24 mouse cellular contexts compared by ENCODE assay signal in genomic region chr7:37818631-37819340, GRCm38 (mm10). TPM values are rescaled to one million over a fixed set of nuclear protein-coding genes. Genes with fewer than 3 reads are reported as not detected.
DNase-seq lines count a peak whose midpoint lies in the region; ATAC-seq and TF ChIP-seq lines count a peak whose summit lies in the region.
"Had no signal": no experiment of that assay in that cellular context is flagged by ENCODE, and none has a peak within 500 bp of the region (broad histone marks: within the 10 kb centered on the region; RNA-seq: fewer than 3 reads in every experiment).

No protein-coding gene starts in this region.

- no peak for TF ChIP-seq EP300 in heart, adult 2 months (IDR thresholded peaks at IDR 0.05; ENCODE audit: insufficient read depth, low read depth, low read length)
- TF ChIP-seq EP300 in liver, postnatal 0 days (IDR thresholded peaks at IDR 0.05; ENCODE audit: low read depth), result no peak

- no peak overlapping the region for H3K4me2 ChIP-seq in forebrain, embryonic 11.5 days (ENCODE audit: low read depth, low read length, severe bottlenecking)
- H3K4me2 ChIP-seq in liver, embryonic 11.5 days, result no peak overlapping the region
- no peak overlapping the region for H3K4me2 ChIP-seq in liver, postnatal 0 days (ENCODE audit: low read depth, low read length)

- no peak overlapping the region for H3K4me3 ChIP-seq in forebrain, embryonic 11.5 days (ENCODE audit: low read depth, low read length)
- no peak overlapping the region for H3K4me3 ChIP-seq in forebrain, embryonic 10.5 days
- no peak overlapping the region for H3K4me3 ChIP-seq in heart, adult 2 months
- H3K4me3 ChIP-seq in heart, embryonic 10.5 days, result no peak overlapping the region
- H3K4me3 ChIP-seq in liver, embryonic 11.5 days (ENCODE audit: low read depth, low read length), result no peak overlapping the region
- H3K4me3 ChIP-seq in liver, postnatal 0 days (ENCODE audit: low read depth, low read length), result no peak overlapping the region

- H3K9ac ChIP-seq in forebrain, embryonic 11.5 days (ENCODE audit: low read length), result no peak overlapping the region
- no peak overlapping the region for H3K9ac ChIP-seq in heart, adult 2 months (ENCODE audit: low read depth, low read length)
- no peak overlapping the region for H3K9ac ChIP-seq in liver, embryonic 11.5 days (ENCODE audit: low read depth, low read length)
- H3K9ac ChIP-seq in liver, postnatal 0 days (replicated peaks), result no peak overlapping the region

- DNase-seq in forebrain, embryonic 11.5 days (ENCODE audit: low spot score), result peak; percentile 13
- DNase-seq in forebrain, embryonic 10.5 days (ENCODE audit: extremely low spot score, low spot score), result no peak
- peak; percentile 88 for DNase-seq in heart, adult 11 months
- no peak for DNase-seq in heart, adult 2 months
- DNase-seq in heart, embryonic 10.5 days (ENCODE audit: low spot score), result peak; percentile 67
- no peak for DNase-seq in heart, postnatal 36 days
- DNase-seq in liver, embryonic 11.5 days (ENCODE audit: low spot score), result peak; percentile 11
- no peak for DNase-seq in liver, postnatal 0 days
- DNase-seq: adrenal gland, adult 2 months; adrenal gland, adult 8-10 months; adrenal gland, postnatal 10 days; adrenal gland, postnatal 14 days; adrenal gland, postnatal 25 days; adrenal gland, postnatal 36 days; B cell, adult 2 months; cerebellum, adult 11 months; cerebellum, adult 11-12 months had no signal

- no peaks in the 10 kb centered on the region for H3K4me1 ChIP-seq in forebrain, embryonic 11.5 days (replicated peaks; ENCODE audit: control insufficient read depth, insufficient read depth, low read length)
- H3K4me1 ChIP-seq in forebrain, embryonic 10.5 days, result peaks cover 6% of the 10 kb centered on the region; the same call in 1 of the 2 replicates
- no peaks in the 10 kb centered on the region for H3K4me1 ChIP-seq in heart, adult 2 months (ENCODE audit: control insufficient read depth, insufficient read depth, low read length)
- H3K4me1 ChIP-seq in heart, embryonic 10.5 days, result peaks cover 10% of the 10 kb centered on the region; the same call in 1 of the 2 replicates
- H3K4me1 ChIP-seq in liver, embryonic 11.5 days (replicated peaks; ENCODE audit: control insufficient read depth, insufficient read depth, low read length), result peaks cover 6% of the 10 kb centered on the region
- no peaks in the 10 kb centered on the region for H3K4me1 ChIP-seq in liver, postnatal 0 days (ENCODE audit: insufficient read depth)

- no peaks in the 10 kb centered on the region for H3K36me3 ChIP-seq in forebrain, embryonic 11.5 days (ENCODE audit: control insufficient read depth, insufficient read depth, low read length)
- H3K36me3 ChIP-seq in forebrain, embryonic 10.5 days (replicated peaks), result no peaks in the 10 kb centered on the region
- H3K36me3 ChIP-seq in heart, adult 2 months (ENCODE audit: control insufficient read depth, insufficient read depth, low read length), result no peaks in the 10 kb centered on the region
- H3K36me3 ChIP-seq in heart, embryonic 10.5 days, result no peaks in the 10 kb centered on the region
- H3K36me3 ChIP-seq in liver, embryonic 11.5 days (ENCODE audit: control insufficient read depth, insufficient read depth, low read length), result no peaks in the 10 kb centered on the region
- H3K36me3 ChIP-seq in liver, postnatal 0 days (replicated peaks; ENCODE audit: insufficient read depth, low read length), result no peaks in the 10 kb centered on the region
- H3K36me3 ChIP-seq: G1E had no signal

- 86% methylated on average over 8 of the region's 8 CpGs for whole genome bisulfite sequencing in forebrain, embryonic 11.5 days
- WGBS in forebrain, embryonic 10.5 days, result 85% methylated on average over 8 of the region's 8 CpGs
- WGBS in heart, adult 2 months, result 85% methylated on average over 8 of the region's 8 CpGs
- 89% methylated on average over 8 of the region's 8 CpGs for WGBS in heart, embryonic 10.5 days
- WGBS in liver, embryonic 11.5 days, result 85% methylated on average over 8 of the region's 8 CpGs
- WGBS in liver, postnatal 0 days (ENCODE audit: insufficient replicate concordance), result 73% methylated on average over 8 of the region's 8 CpGs

- no peak for TF ChIP-seq POLR2A in heart, adult 2 months (IDR thresholded peaks at IDR 0.05; ENCODE audit: insufficient read depth, low read depth, low read length)

- H3K79me2 ChIP-seq in heart, adult 2 months (replicated peaks; ENCODE audit: control insufficient read depth, insufficient read depth, low read length), result no peaks in the 10 kb centered on the region

- ATAC-seq in forebrain, embryonic 11.5 days (replicated peaks; ENCODE audit: low FRiP score), result no peak
- ATAC-seq in liver, embryonic 11.5 days (replicated peaks; ENCODE audit: low FRiP score), result no peak
- no peak for ATAC-seq in liver, postnatal 0 days
- ATAC-seq: activated CD4-positive, CD25-positive, alpha-beta regulatory T cell, adult 4 months; CD4-positive, CD25-positive, alpha-beta regulatory T cell, adult 4 months; Patski had no signal

- no peak overlapping the region for H3K27ac ChIP-seq in forebrain, embryonic 11.5 days (ENCODE audit: low read depth, low read length)
- no peak overlapping the region for H3K27ac ChIP-seq in forebrain, embryonic 10.5 days
- no peak overlapping the region for H3K27ac ChIP-seq in heart, adult 2 months
- no peak overlapping the region for H3K27ac ChIP-seq in heart, embryonic 10.5 days
- no peak overlapping the region for H3K27ac ChIP-seq in liver, embryonic 11.5 days (ENCODE audit: low read depth, low read length)
- no peak overlapping the region for H3K27ac ChIP-seq in liver, postnatal 0 days (ENCODE audit: low read depth)

- H3K9me3 ChIP-seq in forebrain, embryonic 11.5 days (ENCODE audit: control insufficient read depth, low read length), result no peaks in the 10 kb centered on the region
- 0 out of 2 replicates have a peak, but pooled peaks cover 5% of the 10 kb centered on the region for H3K9me3 ChIP-seq in forebrain, embryonic 10.5 days
- H3K9me3 ChIP-seq in heart, embryonic 10.5 days, result no peaks in the 10 kb centered on the region
- H3K9me3 ChIP-seq in liver, embryonic 11.5 days (ENCODE audit: control insufficient read depth, low read length), result no peaks in the 10 kb centered on the region
- no peaks in the 10 kb centered on the region for H3K9me3 ChIP-seq in liver, postnatal 0 days (ENCODE audit: low read length)

- no peaks in the 10 kb centered on the region for H3K27me3 ChIP-seq in forebrain, embryonic 11.5 days (ENCODE audit: control insufficient read depth, insufficient read depth, low read length)
- no peaks in the 10 kb centered on the region for H3K27me3 ChIP-seq in forebrain, embryonic 10.5 days (ENCODE audit: poor library complexity, severe bottlenecking)
- no peaks in the 10 kb centered on the region for H3K27me3 ChIP-seq in heart, adult 2 months (ENCODE audit: control insufficient read depth, insufficient read depth, low read length)
- H3K27me3 ChIP-seq in heart, embryonic 10.5 days (ENCODE audit: insufficient read depth, poor library complexity, severe bottlenecking), result peaks cover 7% of the 10 kb centered on the region; the same call in 1 of the 2 replicates
- no peaks in the 10 kb centered on the region for H3K27me3 ChIP-seq in liver, embryonic 11.5 days (replicated peaks; ENCODE audit: control insufficient read depth, insufficient read depth, low read length)
- no peaks in the 10 kb centered on the region for H3K27me3 ChIP-seq in liver, postnatal 0 days (ENCODE audit: insufficient read depth, low read length)
- H3K27me3 ChIP-seq: CH12.LX had no signal

- no peak for TF ChIP-seq CTCF in heart, adult 2 months (IDR thresholded peaks at IDR 0.05)
- no peak for TF ChIP-seq CTCF in liver, postnatal 0 days (IDR thresholded peaks at IDR 0.05; ENCODE audit: low read depth)

- intact Hi-C loops in heart, adult 2 months (cut with DNase I), result no loop called here
- intact Hi-C loops in heart, postnatal 36 days (cut with DNase I), result no loop called here

RNA-seq across cellular contexts. Expression of gene Zfp536, which starts 45.3 kb away (rescaled TPM):
- 34.4 and 41.8 TPM in 2 replicates for polyA plus RNA-seq in forebrain, embryonic 11.5 days (2014; fragmentation: Nextera tagmentation; extraction: Ambion mirVana)
- 30.5 and 31.5 TPM in 2 replicates for polyA plus RNA-seq in forebrain, embryonic 10.5 days (2016; fragmentation: Nextera tagmentation; extraction: Ambion mirVana)
- 10 to 100 TPM in 1 of 2 experiments, 1 to 10 TPM in 1; 7.7 to 10.1 TPM for total RNA-seq in heart, adult 2 months (2021)
- polyA plus RNA-seq in heart, adult 2 months (2012; rRNA removed), result 3.1 and 3.8 TPM in 2 replicates
- 2.0 and 2.4 TPM in 2 replicates for polyA plus RNA-seq in heart, embryonic 10.5 days (2016; fragmentation: Nextera tagmentation; extraction: Ambion mirVana)
- 1 to 10 TPM; 5.7 to 8.2 TPM for total RNA-seq in heart, postnatal 36 days (2021)
- polyA plus RNA-seq in liver, embryonic 11.5 days (2014; fragmentation: Nextera tagmentation; extraction: Ambion mirVana), result 0.66 and 0.86 TPM in 2 replicates
- polyA plus RNA-seq in liver, postnatal 0 days (2015; fragmentation: Nextera tagmentation; extraction: Ambion mirVana), result not detected in 2 replicates
- total RNA-seq: CH12.LX, MEL had no signal
- polyA plus RNA-seq: C2C12, G1E had no signal

Comparison
In these comparisons a context has a peak if more than half of its experiments do, and no peak if none do; other contexts are left out.
1. DNase-seq: peak in forebrain, embryonic 11.5 days (single experiment), heart, adult 11 months (single experiment), heart, embryonic 10.5 days (single experiment) and liver, embryonic 11.5 days (single experiment); none in forebrain, embryonic 10.5 days (single experiment), heart, adult 2 months (0 of 2), heart, postnatal 36 days (0 of 2) and liver, postnatal 0 days (single experiment).